Mouse (Mus musculus) CH12F3 (cell line): ENCODE results near the gene Prkce.
"Not testable (repeated sequence)": the region's sequence is repeated elsewhere in the genome, so short reads cannot be mapped to it uniquely, and the experiment has no call there.

ENCODE experiments used
- in situ Hi-C: fragments of 300-500 bp; cut with MboI; formaldehyde crosslinking; loops from 2 replicates; pipeline ENCODE4 v1.14.3; 2020; ENCODE audit warnings: low sequenced_read_pairs

Gene Prkce

GRCm38 (mm10) chr17:86466412-86466811 is 298.8 kb downstream of the Prkce start:
- in situ Hi-C loops: no loop called here

DNA sequence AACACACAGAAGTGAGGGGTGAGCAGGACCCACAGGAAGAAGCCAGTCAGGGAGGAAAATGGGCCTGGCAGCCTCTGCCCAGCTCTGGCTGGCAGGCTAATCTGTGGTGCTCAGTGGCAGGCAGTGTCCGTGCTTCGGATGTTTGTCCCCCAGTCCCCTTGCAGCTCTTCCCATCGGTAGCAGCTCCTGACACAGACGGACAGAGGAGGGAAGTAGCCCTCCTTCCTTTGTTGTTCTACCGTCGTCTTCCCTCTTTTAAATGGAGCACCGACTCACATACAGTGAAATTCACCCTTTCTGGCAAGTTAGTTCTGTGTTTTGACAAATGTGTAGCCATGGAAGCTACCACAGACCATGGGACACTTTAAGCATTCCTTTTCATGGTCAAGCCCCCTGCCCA is 299.3 kb downstream of the Prkce start:
- in situ Hi-C loops: no loop called here

- in situ Hi-C loops: no loop called here
Observed at GRCm38 (mm10) chr17:86467291-86467898, 299.8 kb downstream of the Prkce start.

DNA sequence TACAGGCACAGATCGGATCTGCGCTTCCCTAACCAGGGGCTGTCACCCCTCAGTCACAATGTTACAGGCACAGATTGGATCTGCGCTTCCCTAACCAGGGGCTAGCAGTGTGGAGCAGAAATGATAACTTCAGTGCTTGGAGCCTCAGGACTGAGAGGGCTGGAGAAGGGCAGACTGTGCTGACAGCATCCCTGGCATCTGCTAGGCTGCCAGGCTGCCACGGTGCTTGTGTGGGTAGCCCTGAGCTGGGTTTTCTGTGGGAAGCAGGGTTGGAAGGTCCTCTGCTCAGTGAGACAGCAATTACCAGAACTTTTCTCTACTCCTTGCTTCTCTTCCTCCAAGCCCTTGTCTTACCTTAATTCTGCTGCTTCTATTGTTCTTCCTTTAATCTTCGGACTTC is 300.4 kb downstream of the Prkce start:
- in situ Hi-C loops: no loop called here

DNA sequence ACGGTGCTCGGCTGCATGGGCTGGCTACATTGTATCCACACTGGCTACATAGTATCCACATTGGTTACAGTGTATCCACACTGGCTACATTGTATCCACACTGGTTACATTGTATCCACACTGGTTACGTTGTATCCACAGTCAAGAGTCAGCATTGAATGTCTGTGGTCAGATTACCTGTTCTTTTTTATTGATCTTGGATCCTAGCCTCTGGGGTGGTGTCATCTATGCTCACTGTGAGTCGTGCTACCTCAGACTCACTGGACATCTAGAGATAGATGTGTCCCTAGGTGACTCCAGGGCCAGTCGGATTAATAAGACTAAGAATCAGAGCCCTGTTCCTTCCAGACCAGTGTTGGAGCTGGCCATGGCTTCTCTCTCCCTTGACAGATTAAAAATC is 302.6 kb downstream of the Prkce start:
- in situ Hi-C loops: no loop called here

GRCm38 (mm10) chr17:86471684-86472083 is 304.1 kb downstream of the Prkce start:
- in situ Hi-C loops: no loop called here

GRCm38 (mm10) chr17:86476674-86477073 is 309.1 kb downstream of the Prkce start:
- in situ Hi-C loops: no loop called here

DNA sequence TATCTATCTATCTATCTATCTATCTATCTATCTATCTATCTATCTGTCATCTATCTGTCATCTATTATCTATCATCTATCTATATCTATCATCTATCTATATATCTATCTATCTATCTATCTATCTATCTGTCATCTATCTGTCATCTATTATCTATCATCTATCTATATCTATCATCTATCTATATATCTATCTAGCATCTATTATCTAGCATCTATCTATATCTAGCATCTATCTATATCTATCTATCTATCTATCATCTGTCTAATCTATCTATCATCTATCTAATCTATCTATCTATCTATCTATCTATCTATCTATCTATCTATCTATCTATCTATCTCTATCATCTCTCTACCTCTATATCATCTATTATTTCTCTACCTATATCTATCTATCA is 309.8 kb downstream of the Prkce start:
- in situ Hi-C loops: not testable (repeated sequence)

DNA sequence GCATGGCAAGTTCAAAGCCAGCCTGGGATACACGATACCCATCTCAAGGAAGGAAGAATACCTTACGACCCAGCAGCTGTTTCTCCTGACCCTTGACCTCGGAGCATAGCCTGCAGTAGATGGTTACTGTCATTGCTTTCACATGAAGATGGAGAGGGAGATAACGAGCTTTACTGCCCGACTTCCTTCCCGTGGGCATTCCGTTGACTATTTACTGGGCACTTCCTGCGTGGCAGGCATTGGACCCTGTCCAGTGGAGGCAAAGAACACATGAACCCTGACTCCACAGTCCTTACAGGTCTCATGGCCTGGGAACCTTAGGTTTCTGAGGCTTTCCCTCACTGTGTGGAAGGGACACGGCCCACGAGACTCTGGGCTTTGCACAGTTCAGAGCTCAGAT is 311.8 kb downstream of the Prkce start:
- in situ Hi-C loops: no loop called here

- in situ Hi-C loops: no loop called here
Observed at GRCm38 (mm10) chr17:86482675-86483074, 315.1 kb downstream of the Prkce start.

- in situ Hi-C loops: no loop called here
Observed at GRCm38 (mm10) chr17:86484087-86484737, 316.6 kb downstream of the Prkce start.

GRCm38 (mm10) chr17:86486657-86487056 is 319.1 kb downstream of the Prkce start:
- in situ Hi-C loops: no loop called here

DNA sequence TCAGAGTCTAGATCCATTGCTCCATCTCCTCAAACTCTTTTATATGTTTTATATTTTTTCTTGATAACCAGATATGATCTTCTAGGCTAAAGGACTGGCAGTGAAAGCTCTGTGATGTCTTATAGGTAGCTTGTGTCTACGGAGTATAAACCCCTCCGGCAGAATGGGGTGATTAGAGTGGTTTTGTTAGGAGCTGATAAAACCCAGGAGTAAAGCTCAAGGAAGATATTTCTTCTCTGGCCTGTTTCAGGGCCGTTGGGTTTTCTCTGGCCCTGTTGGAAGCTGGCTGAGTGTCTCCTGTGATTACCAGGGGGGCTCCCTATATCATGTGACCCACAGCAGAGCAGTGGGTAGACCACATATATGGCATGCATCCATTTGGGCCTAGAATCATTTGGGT is 319.9 kb downstream of the Prkce start:
- in situ Hi-C loops: no loop called here

DNA sequence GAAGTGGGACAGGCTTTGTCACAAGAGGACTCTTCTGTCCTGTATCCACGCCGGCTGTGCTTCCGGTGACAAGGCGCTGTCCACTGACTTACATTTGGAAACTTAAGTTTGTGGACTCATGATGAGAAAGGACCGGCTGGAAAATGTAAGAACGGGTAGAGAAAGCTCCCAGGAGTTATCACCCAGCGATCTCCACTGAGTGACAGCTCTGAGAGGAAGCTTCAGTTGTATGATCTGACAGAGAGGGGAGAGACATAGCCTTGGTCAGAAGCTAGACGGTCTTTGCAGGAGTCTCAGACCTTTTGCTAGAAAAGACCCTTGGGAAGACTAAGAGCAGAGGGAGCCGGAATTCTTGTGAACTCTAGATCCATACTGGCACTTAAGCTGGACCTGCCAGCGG is 322.2 kb downstream of the Prkce start:
- in situ Hi-C loops: loop anchor here (10.0 kb wide), 1 partner anchor 415 kb away; no protein-coding TSS in a partner anchor

- in situ Hi-C loops: loop anchor here (10.0 kb wide), 1 partner anchor 412 kb away; no protein-coding TSS in a partner anchor
Observed at GRCm38 (mm10) chr17:86492376-86492775, 324.8 kb downstream of the Prkce start.

DNA sequence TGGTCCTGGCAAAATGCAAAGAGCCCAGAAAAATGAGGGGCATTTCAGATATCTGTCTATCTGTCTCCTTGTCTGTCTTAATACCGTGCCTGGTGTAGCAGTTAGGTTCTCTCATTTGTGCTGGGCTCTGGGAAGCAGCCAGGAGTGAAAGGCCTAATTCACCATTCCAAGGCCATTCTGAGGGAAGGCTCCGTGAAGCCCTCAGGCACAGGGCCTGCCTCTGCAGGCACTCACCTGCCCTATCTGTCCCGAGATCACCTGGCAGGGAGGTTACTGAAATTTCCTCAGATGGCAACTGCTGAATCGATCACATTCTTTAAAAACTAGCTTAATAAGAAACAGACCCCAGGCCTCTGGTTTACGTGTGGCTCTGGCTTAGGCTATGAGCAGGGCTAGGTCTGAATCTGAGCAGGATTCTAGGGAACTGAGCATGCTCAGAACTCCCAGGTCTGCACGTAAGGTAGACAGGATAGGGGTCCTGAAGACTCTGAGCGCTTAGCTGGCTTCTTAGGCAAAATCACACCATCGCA is 326.4 kb downstream of the Prkce start:
- in situ Hi-C loops: loop anchor here (10.0 kb wide), 1 partner anchor 411 kb away; no protein-coding TSS in a partner anchor

GRCm38 (mm10) chr17:86494494-86494893 is 326.9 kb downstream of the Prkce start:
- in situ Hi-C loops: loop anchor here (10.0 kb wide), 1 partner anchor 410 kb away; no protein-coding TSS in a partner anchor

- in situ Hi-C loops: loop anchor here (10.0 kb wide), 1 partner anchor 410 kb away; no protein-coding TSS in a partner anchor
Observed at GRCm38 (mm10) chr17:86494895-86495294, 327.3 kb downstream of the Prkce start.

GRCm38 (mm10) chr17:86496123-86496771 is 328.7 kb downstream of the Prkce start:
- in situ Hi-C loops: loop anchor here (10.0 kb wide), 1 partner anchor 409 kb away; no protein-coding TSS in a partner anchor

- in situ Hi-C loops: loop anchor here (10.0 kb wide), 1 partner anchor 407 kb away; no protein-coding TSS in a partner anchor
Observed at GRCm38 (mm10) chr17:86497302-86497701, 329.7 kb downstream of the Prkce start.

GRCm38 (mm10) chr17:86499359-86500045 is 331.9 kb downstream of the Prkce start:
- in situ Hi-C loops: loop anchor here (10.0 to 25.0 kb wide), 2 partner anchors 405 to 1063 kb away; no protein-coding TSS in a partner anchor
